Mouse (Mus musculus): ENCODE measurements around the gene Olfr417. TPM values are rescaled to one million over a fixed set of nuclear protein-coding genes. Genes with fewer than 3 reads are reported as not detected.
"Not testable (repeated sequence)": the region's sequence is repeated elsewhere in the genome, so short reads cannot be mapped to it uniquely, and the experiment has no call there.

Olfr417 gene
- polyA plus RNA-seq (2014; fragmentation: Nextera tagmentation; extraction: Ambion mirVana) = not detected in 2 replicates

- H3K27ac ChIP-seq (ENCODE audit: low read depth, low read length) = no peak within 1 kb of the TSS
- DNase-seq (ENCODE audit: low spot score, missing footprints) = peak; percentile 21
- H3K27me3 ChIP-seq (ENCODE audit: control insufficient read depth, insufficient read depth, low read length) = no peaks in the 10 kb centered on the region
- ATAC-seq (ENCODE audit: low FRiP score) = no peak
- no peaks in the 10 kb centered on the region for H3K9me3 ChIP-seq (ENCODE audit: control insufficient read depth, low read length)
- no peak within 1 kb of the TSS for H3K9ac ChIP-seq (ENCODE audit: low read length)
- H3K4me1 ChIP-seq (ENCODE audit: control insufficient read depth, insufficient read depth, low read length) = no peaks in the 10 kb centered on the region
- no peak within 1 kb of the TSS for H3K4me3 ChIP-seq (ENCODE audit: low read depth, low read length)
- WGBS = 70% methylated on average over 2 of the region's 2 CpGs
- no peaks in the 10 kb centered on the region for H3K36me3 ChIP-seq (ENCODE audit: control insufficient read depth, insufficient read depth, low read length)
- no peak within 1 kb of the TSS for H3K4me2 ChIP-seq
Observed at GRCm38 (mm10) chr1:174364882-174365451, at the start of gene Olfr417. Olfr417 (plus strand) TSS chr1:174365122.

- Histone ChIP-seq H3K4me1 (ENCODE audit: control insufficient read depth, insufficient read depth, low read length) (no peaks in the 10 kb centered on the region), H3K36me3 (ENCODE audit: control insufficient read depth, insufficient read depth, low read length) (no peaks in the 10 kb centered on the region), H3K9ac (ENCODE audit: low read length) (no peak overlapping the region), H3K4me2 (no peak overlapping the region), H3K27me3 (ENCODE audit: control insufficient read depth, insufficient read depth, low read length) (no peaks in the 10 kb centered on the region), H3K9me3 (ENCODE audit: control insufficient read depth, low read length) (no peaks in the 10 kb centered on the region), H3K4me3 (ENCODE audit: low read depth, low read length) (no peak overlapping the region), H3K27ac (ENCODE audit: low read depth, low read length) (no peak overlapping the region)
- no peak for ATAC-seq (ENCODE audit: low FRiP score)
- WGBS = 84% methylated on average over 2 of the region's 2 CpGs
- DNase-seq (ENCODE audit: low spot score, missing footprints) = no peak
Observed at GRCm38 (mm10) chr1:174317308-174317707, 47.6 kb upstream of the Olfr417 start.

GRCm38 (mm10) chr1:174330218-174330617, 34.7 kb upstream of the Olfr417 start, which contains the start of gene Mptx1:
Mptx1 (plus strand) TSS chr1:174330518.
- Histone ChIP-seq H3K9ac (ENCODE audit: low read length) (no peak within 1 kb of the TSS), H3K4me1 (ENCODE audit: control insufficient read depth, insufficient read depth, low read length) (no peaks in the 10 kb centered on the region), H3K9me3 (ENCODE audit: control insufficient read depth, low read length) (no peaks in the 10 kb centered on the region), H3K4me3 (ENCODE audit: low read depth, low read length) (no peak within 1 kb of the TSS), H3K36me3 (ENCODE audit: control insufficient read depth, insufficient read depth, low read length) (no peaks in the 10 kb centered on the region), H3K4me2 (no peak within 1 kb of the TSS), H3K27ac (ENCODE audit: low read depth, low read length) (no peak within 1 kb of the TSS), H3K27me3 (ENCODE audit: control insufficient read depth, insufficient read depth, low read length) (no peaks in the 10 kb centered on the region)
- DNase-seq (ENCODE audit: low spot score, missing footprints) (no peak), ATAC-seq (ENCODE audit: low FRiP score) (no peak)

- H3K27me3 ChIP-seq (ENCODE audit: control insufficient read depth, insufficient read depth, low read length); H3K4me1 ChIP-seq (ENCODE audit: control insufficient read depth, insufficient read depth, low read length); H3K4me2 ChIP-seq; DNase-seq (ENCODE audit: low spot score, missing footprints); H3K9ac ChIP-seq (ENCODE audit: low read length); ATAC-seq (ENCODE audit: low FRiP score); H3K36me3 ChIP-seq (ENCODE audit: control insufficient read depth, insufficient read depth, low read length); H3K27ac ChIP-seq (ENCODE audit: low read depth, low read length); H3K9me3 ChIP-seq (ENCODE audit: control insufficient read depth, low read length); H3K4me3 ChIP-seq (ENCODE audit: low read depth, low read length): not testable (repeated sequence)
- WGBS = 79% methylated on average over 1 of the region's 1 CpGs
Observed at GRCm38 (mm10) chr1:174353636-174354035, 11.3 kb upstream of the Olfr417 start.

- no peaks in the 10 kb centered on the region for H3K36me3 ChIP-seq (ENCODE audit: control insufficient read depth, insufficient read depth, low read length)
- DNase-seq (ENCODE audit: low spot score, missing footprints) = no peak
- H3K4me1 ChIP-seq (ENCODE audit: control insufficient read depth, insufficient read depth, low read length) = no peaks in the 10 kb centered on the region
- H3K27me3 ChIP-seq (ENCODE audit: control insufficient read depth, insufficient read depth, low read length) = no peaks in the 10 kb centered on the region
- H3K4me2 ChIP-seq = no peak overlapping the region
- H3K9me3 ChIP-seq (ENCODE audit: control insufficient read depth, low read length) = no peaks in the 10 kb centered on the region
- no peak for ATAC-seq (ENCODE audit: low FRiP score)
- H3K9ac ChIP-seq (ENCODE audit: low read length) = no peak overlapping the region
- H3K27ac ChIP-seq (ENCODE audit: low read depth, low read length) = no peak overlapping the region
- H3K4me3 ChIP-seq (ENCODE audit: low read depth, low read length) = no peak overlapping the region
- WGBS = 81% methylated on average over 5 of the region's 5 CpGs
Observed at GRCm38 (mm10) chr1:174354640-174355039, 10.3 kb upstream of the Olfr417 start.

GRCm38 (mm10) chr1:174373799-174374198, 8.9 kb downstream of the Olfr417 start:
- WGBS = 90% methylated on average over 3 of the region's 3 CpGs
- no peaks in the 10 kb centered on the region for H3K36me3 ChIP-seq (ENCODE audit: control insufficient read depth, insufficient read depth, low read length)
- ATAC-seq (ENCODE audit: low FRiP score) = no peak
- H3K4me3 ChIP-seq (ENCODE audit: low read depth, low read length) = no peak overlapping the region
- H3K4me2 ChIP-seq = no peak overlapping the region
- H3K27ac ChIP-seq (ENCODE audit: low read depth, low read length) = no peak overlapping the region
- no peak for DNase-seq (ENCODE audit: low spot score, missing footprints)
- H3K27me3 ChIP-seq (ENCODE audit: control insufficient read depth, insufficient read depth, low read length) = no peaks in the 10 kb centered on the region
- H3K9me3 ChIP-seq (ENCODE audit: control insufficient read depth, low read length) = no peaks in the 10 kb centered on the region
- H3K4me1 ChIP-seq (ENCODE audit: control insufficient read depth, insufficient read depth, low read length) = no peaks in the 10 kb centered on the region
- no peak overlapping the region for H3K9ac ChIP-seq (ENCODE audit: low read length)

GRCm38 (mm10) chr1:174390746-174391145, 25.8 kb downstream of the Olfr417 start, which contains the start of gene Olfr248:
Olfr248 (plus strand) TSS chr1:174391046.
- Histone ChIP-seq H3K4me1 (ENCODE audit: control insufficient read depth, insufficient read depth, low read length) (no peaks in the 10 kb centered on the region), H3K4me3 (ENCODE audit: low read depth, low read length) (no peak within 1 kb of the TSS), H3K4me2 (no peak within 1 kb of the TSS), H3K27ac (ENCODE audit: low read depth, low read length) (no peak within 1 kb of the TSS), H3K36me3 (ENCODE audit: control insufficient read depth, insufficient read depth, low read length) (no peaks in the 10 kb centered on the region), H3K9ac (ENCODE audit: low read length) (no peak within 1 kb of the TSS), H3K9me3 (ENCODE audit: control insufficient read depth, low read length) (no peaks in the 10 kb centered on the region), H3K27me3 (ENCODE audit: control insufficient read depth, insufficient read depth, low read length) (no peaks in the 10 kb centered on the region)
- no peak for ATAC-seq (ENCODE audit: low FRiP score)
- WGBS = 89% methylated on average over 2 of the region's 2 CpGs
- DNase-seq (ENCODE audit: low spot score, missing footprints) = no peak

- Histone ChIP-seq H3K36me3 (ENCODE audit: control insufficient read depth, insufficient read depth, low read length) (no peaks in the 10 kb centered on the region), H3K4me1 (ENCODE audit: control insufficient read depth, insufficient read depth, low read length) (no peaks in the 10 kb centered on the region), H3K9ac (ENCODE audit: low read length) (no peak overlapping the region), H3K27me3 (ENCODE audit: control insufficient read depth, insufficient read depth, low read length) (no peaks in the 10 kb centered on the region), H3K9me3 (ENCODE audit: control insufficient read depth, low read length) (no peaks in the 10 kb centered on the region), H3K27ac (ENCODE audit: low read depth, low read length) (no peak overlapping the region), H3K4me2 (no peak overlapping the region), H3K4me3 (ENCODE audit: low read depth, low read length) (no peak overlapping the region)
- no peak for DNase-seq (ENCODE audit: low spot score, missing footprints)
- ATAC-seq (ENCODE audit: low FRiP score) = no peak
- WGBS = 91% methylated on average over 4 of the region's 4 CpGs
Observed at GRCm38 (mm10) chr1:174422959-174423358, 58.0 kb downstream of the Olfr417 start.

GRCm38 (mm10) chr1:174423764-174424163, 58.8 kb downstream of the Olfr417 start, which contains the start of gene Olfr414:
Olfr414 (plus strand) TSS chr1:174424064.
- no peak within 1 kb of the TSS for H3K27ac ChIP-seq (ENCODE audit: low read depth, low read length)
- no peaks in the 10 kb centered on the region for H3K9me3 ChIP-seq (ENCODE audit: control insufficient read depth, low read length)
- H3K4me2 ChIP-seq = no peak within 1 kb of the TSS
- DNase-seq (ENCODE audit: low spot score, missing footprints) (no peak), ATAC-seq (ENCODE audit: low FRiP score) (no peak)
- H3K27me3 ChIP-seq (ENCODE audit: control insufficient read depth, insufficient read depth, low read length) = no peaks in the 10 kb centered on the region
- H3K4me1 ChIP-seq (ENCODE audit: control insufficient read depth, insufficient read depth, low read length) = no peaks in the 10 kb centered on the region
- H3K9ac ChIP-seq (ENCODE audit: low read length) = no peak within 1 kb of the TSS
- no peaks in the 10 kb centered on the region for H3K36me3 ChIP-seq (ENCODE audit: control insufficient read depth, insufficient read depth, low read length)
- no peak within 1 kb of the TSS for H3K4me3 ChIP-seq (ENCODE audit: low read depth, low read length)
- WGBS = 74% methylated on average over 1 of the region's 1 CpGs
